Mouse (Mus musculus): Measurements from ENCODE around the gene Clasrp. TPM values are rescaled to one million over a fixed set of nuclear protein-coding genes. Genes with fewer than 3 reads are reported as not detected.

The Clasrp gene
- polyA plus RNA-seq, 1 experiment = 154 TPM

DNA sequence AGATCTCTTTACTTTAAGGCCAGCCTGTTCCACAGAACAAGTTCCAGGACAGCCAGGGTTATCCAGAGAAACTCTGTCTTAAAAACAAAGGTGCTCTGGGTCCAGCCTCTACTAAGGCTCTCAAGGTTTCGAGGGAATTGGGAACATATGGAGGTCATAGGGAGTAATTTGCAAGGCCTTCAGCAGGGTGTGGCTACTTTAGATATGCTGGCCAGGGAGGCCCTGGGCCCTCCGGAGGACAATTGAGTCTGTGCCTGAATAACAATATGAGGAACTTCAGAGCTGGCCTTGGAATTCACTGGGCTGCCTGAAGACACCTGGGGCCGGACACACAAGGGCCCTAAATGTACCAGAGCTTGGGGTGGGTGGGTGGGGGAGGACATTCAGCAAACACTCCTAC lies 28.7 kb downstream of the Clasrp start:
- TF ChIP-seq POLR2A (IDR thresholded peaks at IDR 0.05; ENCODE audit: borderline replicate concordance, extremely low read depth, insufficient read depth, insufficient read length, poor library complexity, severe bottlenecking) = no peak
- TF ChIP-seq CTCF (IDR thresholded peaks at IDR 0.05; ENCODE audit: borderline replicate concordance, extremely low read depth, insufficient read depth, insufficient read length) = no peak
- no peak for DNase-seq (ENCODE audit: low read depth)

DNA sequence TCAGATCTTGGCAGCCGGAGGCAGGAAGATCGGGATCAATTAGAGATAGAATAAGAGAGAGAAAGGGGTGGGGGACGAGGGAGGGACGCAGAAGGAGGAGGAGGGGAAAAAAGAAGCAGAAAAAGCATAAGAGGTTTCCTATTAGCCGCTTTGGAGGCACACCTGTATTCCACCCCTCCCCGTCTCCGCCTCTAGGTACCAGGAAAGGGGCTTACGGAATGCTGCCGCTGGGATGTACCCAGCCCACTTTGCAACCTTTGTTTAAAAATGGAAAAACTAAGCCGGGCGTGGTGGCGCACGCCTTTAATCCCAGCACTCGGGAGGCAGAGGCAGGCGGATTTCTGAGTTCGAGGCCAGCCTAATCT lies 30.5 kb downstream of the Clasrp start:
- DNase-seq (ENCODE audit: low read depth) = no peak

DNA sequence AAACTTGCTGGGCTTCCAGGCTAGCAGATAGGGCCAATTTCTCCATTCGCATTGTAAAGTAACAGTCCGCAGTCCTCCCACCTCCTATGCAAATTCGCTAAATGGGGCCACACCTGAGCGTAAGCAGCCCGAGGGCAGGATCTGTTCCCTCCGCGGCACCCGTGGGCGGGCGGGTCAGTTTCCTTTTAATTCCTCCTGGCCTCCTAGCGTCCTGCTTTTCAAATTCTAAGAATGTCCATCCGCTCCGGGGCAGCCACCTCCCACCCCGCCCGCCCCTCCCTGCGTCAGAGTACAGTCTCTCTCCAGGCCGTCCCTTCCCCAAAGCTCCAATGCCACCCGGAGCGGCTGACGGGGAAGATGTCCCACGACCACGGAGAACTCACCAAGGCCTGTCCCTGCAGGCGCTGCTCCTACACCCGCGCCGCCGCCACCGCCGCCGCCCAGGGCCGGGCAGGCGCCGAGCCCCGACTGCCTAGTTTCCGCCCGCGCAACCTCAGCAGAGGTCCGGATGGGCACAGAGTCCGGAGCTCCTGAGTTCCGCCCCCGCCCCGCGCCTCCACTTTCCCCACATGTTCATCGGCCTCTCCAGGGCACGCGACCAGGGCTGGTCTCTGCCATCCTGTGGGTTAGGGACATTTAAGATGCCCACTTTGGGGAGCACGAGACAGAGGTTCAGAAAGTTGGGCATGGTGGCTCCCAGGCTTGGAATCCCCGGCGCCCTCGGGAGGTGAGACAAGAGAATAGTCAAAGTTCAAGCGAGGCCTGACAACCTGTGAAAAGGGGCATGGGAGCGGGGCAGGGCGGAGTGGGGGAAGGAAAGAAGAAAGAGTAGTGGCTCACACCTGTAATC lies 31.1 kb downstream of the Clasrp start:
- TF ChIP-seq POLR2A (IDR thresholded peaks at IDR 0.05; ENCODE audit: borderline replicate concordance, extremely low read depth, insufficient read depth, insufficient read length, poor library complexity, severe bottlenecking) (peak; percentile 96), CTCF (IDR thresholded peaks at IDR 0.05; ENCODE audit: borderline replicate concordance, extremely low read depth, insufficient read depth, insufficient read length) (no peak)
- peak; percentile 89 for DNase-seq (ENCODE audit: low read depth)

More for the DNA sequence above, 30.5 kb downstream of the Clasrp start:
- TF ChIP-seq POLR2A (IDR thresholded peaks at IDR 0.05; ENCODE audit: borderline replicate concordance, extremely low read depth, insufficient read depth, insufficient read length, poor library complexity, severe bottlenecking) (no peak), CTCF (IDR thresholded peaks at IDR 0.05; ENCODE audit: borderline replicate concordance, extremely low read depth, insufficient read depth, insufficient read length) (no peak)

- TF ChIP-seq POLR2A (IDR thresholded peaks at IDR 0.05; ENCODE audit: borderline replicate concordance, extremely low read depth, insufficient read depth, insufficient read length, poor library complexity, severe bottlenecking) = no peak
- TF ChIP-seq CTCF (IDR thresholded peaks at IDR 0.05; ENCODE audit: borderline replicate concordance, extremely low read depth, insufficient read depth, insufficient read length) = no peak
- DNase-seq (ENCODE audit: low read depth) = no peak
These were observed 34.6 kb downstream of the Clasrp start for GRCm38 (mm10) chr7:19569647-19570046.

DNA sequence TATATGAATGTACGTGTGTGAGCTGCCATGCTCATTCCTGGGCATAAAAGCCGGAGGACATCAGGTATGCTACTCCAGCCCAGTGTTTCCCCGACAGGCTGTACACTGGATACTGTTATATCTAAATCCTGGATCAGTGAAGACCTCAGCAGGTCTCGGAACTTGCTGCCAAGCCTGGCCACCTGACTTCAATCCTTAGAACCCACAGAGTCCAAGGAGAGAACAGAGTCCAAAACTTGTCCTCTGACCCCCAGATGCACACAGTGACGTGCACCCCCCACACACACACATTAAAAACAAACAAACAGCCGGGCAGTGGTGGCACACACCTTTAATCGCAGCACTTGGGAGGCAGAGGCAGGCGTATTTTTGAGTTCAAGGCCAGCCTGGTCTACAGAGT lies 36.9 kb downstream of the Clasrp start:
- TF ChIP-seq CTCF (IDR thresholded peaks at IDR 0.05; ENCODE audit: borderline replicate concordance, extremely low read depth, insufficient read depth, insufficient read length) (no peak), POLR2A (IDR thresholded peaks at IDR 0.05; ENCODE audit: borderline replicate concordance, extremely low read depth, insufficient read depth, insufficient read length, poor library complexity, severe bottlenecking) (no peak)
- DNase-seq (ENCODE audit: low read depth) = no peak

DNA sequence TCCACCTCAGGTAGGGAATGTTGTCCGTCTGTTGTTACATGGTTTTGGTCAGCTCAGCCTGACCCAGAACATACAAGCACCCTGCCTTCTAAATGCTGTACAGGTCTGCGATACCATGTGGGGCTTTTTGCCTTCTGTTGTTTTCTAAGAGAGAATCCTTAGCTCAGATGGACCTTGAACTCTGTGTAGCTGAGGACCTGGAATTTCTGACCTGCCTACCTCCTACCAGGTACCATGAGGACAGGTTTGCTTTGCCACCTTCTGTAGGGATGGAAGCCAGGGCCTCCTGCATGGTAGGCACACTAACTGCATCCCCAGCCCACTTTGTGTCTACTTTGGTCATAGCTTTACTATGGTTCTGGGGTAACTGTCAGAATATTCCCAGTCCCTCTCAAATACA lies 38.5 kb downstream of the Clasrp start:
- DNase-seq (ENCODE audit: low read depth) = no peak
- TF ChIP-seq POLR2A (IDR thresholded peaks at IDR 0.05; ENCODE audit: borderline replicate concordance, extremely low read depth, insufficient read depth, insufficient read length, poor library complexity, severe bottlenecking) (no peak), CTCF (IDR thresholded peaks at IDR 0.05; ENCODE audit: borderline replicate concordance, extremely low read depth, insufficient read depth, insufficient read length) (no peak)

DNA sequence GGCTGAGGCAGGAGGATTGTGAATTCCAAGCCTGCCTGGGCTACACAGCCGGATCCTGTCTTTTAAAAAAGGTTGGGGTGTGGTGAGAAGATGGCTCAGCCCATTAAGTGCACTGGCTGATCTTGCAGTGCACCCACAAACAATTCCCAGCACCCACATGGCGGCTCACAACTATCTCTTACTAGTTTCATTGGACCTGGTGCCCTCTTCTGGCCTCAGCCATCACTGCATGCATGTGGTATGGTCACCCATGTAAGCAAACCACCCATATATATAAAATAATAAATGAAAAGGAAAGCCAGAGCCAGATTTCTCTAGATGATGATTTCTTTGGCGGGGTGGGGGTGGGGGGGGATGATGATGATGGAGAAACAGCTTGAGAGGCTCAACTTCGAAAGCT lies 39.8 kb downstream of the Clasrp start:
- DNase-seq (ENCODE audit: low read depth) = no peak
- no peak for TF ChIP-seq POLR2A (IDR thresholded peaks at IDR 0.05; ENCODE audit: borderline replicate concordance, extremely low read depth, insufficient read depth, insufficient read length, poor library complexity, severe bottlenecking)
- TF ChIP-seq CTCF (IDR thresholded peaks at IDR 0.05; ENCODE audit: borderline replicate concordance, extremely low read depth, insufficient read depth, insufficient read length) = peak; percentile 14; the same call in 1 of the 2 replicates

GRCm38 (mm10) chr7:19563884-19564283 lies 40.4 kb downstream of the Clasrp start:
- TF ChIP-seq CTCF (IDR thresholded peaks at IDR 0.05; ENCODE audit: borderline replicate concordance, extremely low read depth, insufficient read depth, insufficient read length) = no peak
- TF ChIP-seq POLR2A (IDR thresholded peaks at IDR 0.05; ENCODE audit: borderline replicate concordance, extremely low read depth, insufficient read depth, insufficient read length, poor library complexity, severe bottlenecking) = no peak
- DNase-seq (ENCODE audit: low read depth) = no peak

DNA sequence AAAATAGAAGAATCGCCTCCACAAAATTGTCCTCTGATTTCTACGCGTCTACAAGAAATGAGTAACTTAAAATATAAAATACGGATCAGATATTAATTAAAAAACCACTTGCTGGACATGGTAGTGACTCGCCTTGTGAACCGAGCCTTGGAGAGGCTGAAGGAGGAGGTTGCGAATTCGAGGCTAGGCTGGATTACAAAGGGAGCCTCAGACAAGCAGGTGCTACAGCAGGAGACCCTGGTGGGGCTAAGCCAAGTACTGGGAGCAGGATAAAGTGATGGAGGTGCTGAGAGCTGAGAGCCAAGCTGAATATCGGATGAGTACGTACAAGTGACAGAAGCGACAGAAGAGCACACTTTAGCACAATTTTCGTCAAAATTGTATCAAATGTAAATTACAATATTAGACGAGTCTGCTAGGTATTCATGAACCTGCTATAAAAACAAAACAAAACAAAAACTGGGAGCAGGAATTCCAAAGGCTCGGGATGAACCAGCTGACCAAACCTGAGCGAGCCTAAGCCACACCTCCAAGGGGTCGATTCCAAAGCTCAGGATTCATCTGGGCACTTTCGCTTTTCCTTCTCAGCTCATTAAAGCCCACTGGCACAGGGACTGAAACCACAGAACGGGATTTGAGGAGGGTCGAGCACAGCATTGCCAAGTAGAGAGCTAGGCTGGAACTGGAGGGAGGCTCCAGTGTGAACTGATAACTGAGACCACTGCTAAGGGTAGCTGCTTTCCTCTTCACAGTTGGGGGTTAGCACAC lies 41.5 kb downstream of the Clasrp start, which contains the start of gene Ppp1r37:
Ppp1r37 (minus strand) TSS at position 434 of the 768 bp plus-strand sequence.
- peak; percentile 68 for DNase-seq (ENCODE audit: low read depth)
- no peak for TF ChIP-seq POLR2A (IDR thresholded peaks at IDR 0.05; ENCODE audit: borderline replicate concordance, extremely low read depth, insufficient read depth, insufficient read length, poor library complexity, severe bottlenecking)
- no peak for TF ChIP-seq CTCF (IDR thresholded peaks at IDR 0.05; ENCODE audit: borderline replicate concordance, extremely low read depth, insufficient read depth, insufficient read length)

DNA sequence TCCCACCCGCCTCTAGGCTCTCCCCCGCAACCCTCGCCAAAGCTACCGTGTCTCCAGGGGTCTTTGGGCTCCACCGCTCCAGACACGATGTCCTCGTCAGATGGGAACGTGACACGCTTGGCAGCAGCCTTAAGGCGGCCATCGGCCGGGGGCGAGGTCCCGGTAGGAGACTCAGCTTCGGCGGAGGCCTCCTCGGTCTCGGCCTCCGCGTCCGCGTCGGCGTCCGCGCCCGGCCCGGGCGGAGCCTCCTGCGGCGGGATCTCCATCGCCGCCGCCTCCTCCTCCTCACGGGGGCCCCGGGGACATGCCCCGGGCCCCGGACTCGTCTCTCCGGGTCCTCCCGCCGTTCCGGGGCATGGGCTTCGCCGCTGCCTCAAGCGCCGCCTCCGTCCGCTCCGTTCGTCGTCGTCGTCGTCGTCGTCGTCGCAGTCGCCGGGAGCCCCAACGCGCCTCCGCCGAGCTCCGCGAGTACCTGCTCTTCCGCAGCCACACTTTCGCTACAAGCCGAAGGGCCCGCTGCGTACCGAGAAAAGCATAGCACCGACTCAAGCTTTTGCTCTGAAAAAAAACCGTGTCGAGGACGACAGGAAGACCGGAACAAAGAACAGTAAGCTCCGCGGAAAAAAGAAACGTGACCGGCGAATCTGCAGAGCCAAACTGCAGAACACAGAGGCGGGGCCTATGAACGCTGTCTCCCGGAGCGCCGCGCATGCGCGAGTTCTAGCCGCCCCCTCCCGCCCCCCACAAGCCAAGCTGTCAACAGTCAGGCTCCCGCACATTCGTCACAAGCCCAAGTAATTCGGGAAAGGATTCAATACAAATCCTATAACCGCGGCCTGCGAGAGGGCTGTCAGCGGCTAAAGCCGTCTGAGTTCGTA lies 42.3 kb downstream of the Clasrp start:
- TF ChIP-seq POLR2A (IDR thresholded peaks at IDR 0.05; ENCODE audit: borderline replicate concordance, extremely low read depth, insufficient read depth, insufficient read length, poor library complexity, severe bottlenecking) (peak; percentile 34; the same call in 1 of the 2 replicates), CTCF (IDR thresholded peaks at IDR 0.05; ENCODE audit: borderline replicate concordance, extremely low read depth, insufficient read depth, insufficient read length) (no peak)
- peak; percentile 99 for DNase-seq (ENCODE audit: low read depth)

- no peak for DNase-seq (ENCODE audit: low read depth)
These were observed 42.9 kb downstream of the Clasrp start for GRCm38 (mm10) chr7:19561431-19561764.

More at GRCm38 (mm10) chr7:19561431-19561764, 42.9 kb downstream of the Clasrp start:
- TF ChIP-seq POLR2A (IDR thresholded peaks at IDR 0.05; ENCODE audit: borderline replicate concordance, extremely low read depth, insufficient read depth, insufficient read length, poor library complexity, severe bottlenecking) = no peak
- no peak for TF ChIP-seq CTCF (IDR thresholded peaks at IDR 0.05; ENCODE audit: borderline replicate concordance, extremely low read depth, insufficient read depth, insufficient read length)

All from brain, embryonic 14.5 days (tissue).